Mouse (Mus musculus) cerebellum, adult 18-20 months (tissue): ENCODE results near the gene Ddb1.
A peak's percentile ranks its signal among the peaks of the same experiment; 100 is the strongest.
"Not testable (repeated sequence)": the region's sequence is repeated elsewhere in the genome, so short reads cannot be mapped to it uniquely, and the experiment has no call there.

Experiments used
- DNase-seq, 2 experiments: peaks; one replicate each; pipeline ENCODE4 v3.0.0; 2021

Ddb1 gene

GRCm38 (mm10) chr19:10605293-10605900, at the start of gene Ddb1, which contains the start of gene Tkfc:
TSS of gene Ddb1 (plus strand) at chr19:10605327.
TSS of gene Tkfc (minus strand) at chr19:10605654.
- peak; percentile 99 to 100 for DNase-seq

DNA sequence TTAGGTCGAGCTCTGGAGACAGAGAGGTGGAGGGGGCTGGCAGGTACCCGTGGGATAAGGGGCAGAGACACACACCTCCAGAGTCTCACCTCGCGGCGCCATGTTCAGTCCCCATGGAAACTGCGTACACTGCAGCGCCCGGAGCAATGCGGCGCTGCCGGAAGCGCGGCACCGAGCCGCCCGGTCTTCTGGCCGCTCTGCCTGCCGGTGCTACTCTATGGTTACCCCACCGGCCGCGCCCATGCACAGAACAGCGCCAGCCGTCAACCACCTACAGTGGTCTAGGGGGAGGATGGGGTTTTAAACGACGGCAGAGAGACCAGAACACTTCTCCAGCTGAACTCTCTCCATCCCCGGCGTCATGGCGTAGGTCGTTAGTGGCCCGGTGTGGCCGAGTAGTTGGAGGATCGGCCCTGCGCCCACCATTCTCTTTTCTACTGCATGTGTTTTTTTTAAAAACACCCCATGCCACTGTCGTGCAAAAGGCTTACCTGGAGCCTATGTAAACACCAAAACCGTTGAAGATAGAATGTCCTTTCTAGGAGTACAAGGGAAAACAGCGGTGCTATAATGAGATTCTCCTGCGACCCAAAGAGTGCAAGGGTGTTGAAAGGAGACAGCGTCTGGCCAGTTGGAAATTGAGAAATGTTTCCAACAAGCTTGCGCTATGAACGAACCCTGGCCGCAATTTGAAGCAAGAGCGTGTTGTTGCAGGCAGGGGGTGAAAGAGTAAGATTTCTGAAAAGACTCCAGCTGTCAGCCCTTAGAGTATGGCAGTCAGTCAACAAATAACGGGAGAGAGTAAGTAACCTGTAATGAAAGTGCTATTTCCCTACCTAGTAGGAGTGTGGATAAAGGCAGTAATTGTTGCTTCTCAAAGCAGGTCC, 49.3 kb upstream of the Ddb1 start, which contains the start of gene Tmem216:
TSS of gene Tmem216 (minus strand) at position 615 of the 887 bp plus-strand sequence.
- peak; percentile 85 to 89 for DNase-seq

GRCm38 (mm10) chr19:10557001-10557400, 48.1 kb upstream of the Ddb1 start:
- DNase-seq: no peak

- no peak for DNase-seq
Measured at GRCm38 (mm10) chr19:10557430-10557829, 47.7 kb upstream of the Ddb1 start.

DNA sequence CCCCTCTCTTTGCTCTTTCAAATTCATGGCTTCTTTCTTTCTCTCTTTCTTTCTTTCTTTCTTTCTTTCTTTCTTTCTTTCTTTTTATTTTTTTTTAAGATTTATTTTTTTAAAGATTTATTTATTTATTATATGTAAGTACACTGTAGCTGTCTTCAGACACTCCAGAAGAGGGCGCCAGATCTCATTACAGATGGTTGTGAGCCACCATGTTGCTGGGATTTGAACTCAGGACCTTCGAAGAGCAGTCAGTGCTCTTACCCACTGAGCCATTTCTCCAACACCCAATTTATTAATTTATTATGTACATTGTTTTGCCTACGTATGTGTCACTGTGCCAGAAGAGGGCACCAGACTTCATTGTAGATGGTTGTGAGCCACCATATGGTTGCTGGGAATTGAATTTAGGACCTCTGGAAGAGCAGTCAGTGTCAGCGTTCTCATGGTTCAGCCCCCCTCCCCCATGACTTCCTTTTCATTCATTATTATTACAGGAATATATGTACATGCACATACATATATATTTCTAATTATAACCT, 47.2 kb upstream of the Ddb1 start:
- not testable (repeated sequence) for DNase-seq

DNA sequence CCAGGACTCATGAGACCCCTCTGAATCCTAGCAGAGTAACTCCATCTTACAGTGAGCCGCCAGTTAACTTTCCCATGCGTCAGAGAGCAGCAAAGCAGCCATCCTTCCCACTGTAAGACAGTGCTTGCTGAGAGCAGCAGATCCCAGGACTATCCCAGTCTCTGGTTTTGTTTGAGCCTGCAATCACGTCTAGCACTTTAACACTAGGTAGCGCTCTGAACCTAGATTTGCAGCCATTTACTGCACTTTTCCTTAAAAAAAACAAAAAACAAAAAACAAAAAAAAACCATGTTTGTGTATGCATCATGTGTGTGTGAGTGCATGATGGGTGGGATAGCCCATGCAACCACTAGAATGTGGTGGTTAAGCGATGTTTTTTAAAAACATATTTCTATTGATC, 45.0 kb upstream of the Ddb1 start:
- no peak for DNase-seq

GRCm38 (mm10) chr19:10561558-10562314, 43.4 kb upstream of the Ddb1 start:
- DNase-seq: no peak

DNA sequence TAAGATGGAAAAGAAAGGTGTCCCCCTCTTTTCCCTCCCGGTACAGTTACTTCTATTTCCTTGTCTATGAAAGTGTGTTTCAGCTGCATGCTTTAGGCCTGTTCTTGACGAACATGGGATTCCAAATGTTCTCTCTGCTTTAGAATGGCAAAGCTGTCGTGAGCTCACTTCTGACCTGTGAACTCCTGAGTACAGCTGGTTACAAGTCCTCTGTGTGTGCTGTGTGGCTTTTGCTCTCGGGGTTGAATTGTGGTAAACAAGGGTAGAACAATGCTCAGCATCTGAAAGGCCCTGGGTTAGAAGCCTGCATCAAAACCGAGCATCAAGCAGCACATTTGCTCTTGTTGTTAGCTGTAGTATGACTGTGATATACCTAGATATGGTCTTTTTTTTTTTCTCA, 42.8 kb upstream of the Ddb1 start:
- DNase-seq: no peak

DNA sequence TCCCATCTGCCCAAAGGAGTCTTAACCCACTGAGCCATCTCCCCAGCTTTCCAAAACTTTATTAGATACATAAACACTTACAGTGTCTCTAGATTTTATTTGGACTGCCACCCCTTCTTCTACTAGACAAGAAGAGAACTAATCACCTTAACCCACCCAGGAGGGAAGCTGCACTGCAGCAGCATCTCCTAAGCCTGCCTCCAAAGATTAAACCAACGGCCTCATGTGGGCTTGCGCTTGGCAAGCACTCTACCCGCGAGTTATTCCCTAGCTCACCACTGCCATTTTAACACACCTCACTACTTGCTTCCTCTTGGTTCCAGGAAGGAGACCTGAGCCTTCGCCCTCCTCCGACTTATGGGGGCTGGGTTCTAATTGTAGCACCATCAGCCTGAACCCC, 40.8 kb upstream of the Ddb1 start:
- no peak for DNase-seq

DNA sequence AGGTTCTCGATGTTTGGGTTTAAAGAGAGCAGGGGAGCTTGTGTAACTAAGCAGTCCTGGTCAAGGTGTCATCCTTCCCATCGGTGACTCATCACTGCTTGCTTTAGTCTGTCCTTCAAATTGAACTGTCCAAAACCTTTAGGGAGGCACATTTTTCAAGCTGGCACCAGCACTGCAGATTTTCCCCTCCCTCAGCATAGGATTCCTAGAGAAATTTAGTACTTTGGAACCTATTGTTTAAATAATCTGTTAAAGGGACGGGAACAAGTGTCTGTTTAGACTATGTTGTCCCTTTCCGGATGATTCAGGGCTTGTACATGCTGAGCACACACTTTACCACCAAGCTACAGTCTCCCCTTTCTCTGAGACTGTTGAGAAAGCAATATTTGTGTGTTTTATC, 39.9 kb upstream of the Ddb1 start:
- no peak for DNase-seq

DNA sequence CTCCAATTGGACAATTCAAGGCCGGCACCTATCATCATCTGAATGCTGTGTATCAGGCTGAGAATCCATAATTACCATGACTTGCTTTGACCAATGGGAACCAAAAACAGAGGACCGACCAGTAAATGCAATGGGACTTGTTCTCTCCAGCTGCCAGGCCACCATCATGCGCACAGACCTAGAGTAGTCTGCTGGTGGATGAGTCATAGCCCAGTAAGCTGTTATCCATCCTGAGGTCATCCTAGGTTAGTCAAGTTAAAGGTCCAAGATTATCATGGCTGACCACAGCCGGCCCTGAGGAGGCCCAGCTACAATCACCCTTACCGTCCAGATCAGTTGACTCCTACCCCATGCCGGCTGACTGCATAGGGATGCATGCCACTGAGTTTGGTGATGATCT, 35.5 kb upstream of the Ddb1 start:
- no peak for DNase-seq

DNA sequence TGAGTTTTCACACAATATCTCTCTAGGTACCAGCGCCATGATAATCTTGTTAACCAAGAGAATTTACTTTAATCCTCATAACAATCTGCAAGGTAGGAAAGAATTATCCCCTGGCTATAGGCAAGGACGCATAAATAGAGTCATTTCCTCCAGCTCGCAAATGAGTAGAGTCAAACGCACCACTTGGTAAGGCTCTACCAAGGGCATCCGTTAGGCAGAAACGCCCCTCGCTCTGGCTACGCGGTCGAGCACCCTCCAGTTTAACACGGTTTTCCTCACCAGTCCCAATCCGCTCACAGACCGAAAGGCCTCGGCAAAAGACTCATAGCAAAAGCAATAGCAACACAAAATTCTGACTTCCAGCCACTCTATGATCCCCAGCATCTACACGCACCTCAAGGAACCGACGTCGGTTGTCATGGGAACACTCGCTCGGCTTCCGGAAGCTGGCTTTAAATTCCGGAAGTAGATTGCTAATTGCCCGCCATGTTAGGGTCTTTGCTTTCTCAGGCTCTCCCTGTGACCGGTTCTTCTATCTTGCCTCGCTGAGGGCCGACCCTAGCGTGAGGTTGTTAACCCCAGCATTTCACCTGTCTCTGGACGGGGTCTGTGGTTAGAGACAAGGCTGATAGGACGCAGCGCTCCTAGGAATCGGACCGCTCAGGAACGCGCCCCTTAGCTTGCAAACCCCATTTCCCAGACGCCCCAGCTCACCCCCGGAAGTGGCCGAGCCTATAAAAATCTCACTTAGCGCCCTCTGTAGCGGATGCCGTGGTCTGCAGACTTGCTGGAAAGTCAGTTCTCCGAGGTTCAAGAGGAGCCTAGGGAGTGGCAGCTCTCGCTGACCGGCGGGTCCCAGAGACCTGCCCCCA, 28.2 kb upstream of the Ddb1 start, which contains the start of the genes Cyb561a3 and Tmem138:
TSS of gene Cyb561a3 (plus strand) at position 483 of the 872 bp plus-strand sequence.
TSS of gene Tmem138 (minus strand) at position 673 of the 872 bp plus-strand sequence.
- DNase-seq: peak; percentile 92 to 93

DNA sequence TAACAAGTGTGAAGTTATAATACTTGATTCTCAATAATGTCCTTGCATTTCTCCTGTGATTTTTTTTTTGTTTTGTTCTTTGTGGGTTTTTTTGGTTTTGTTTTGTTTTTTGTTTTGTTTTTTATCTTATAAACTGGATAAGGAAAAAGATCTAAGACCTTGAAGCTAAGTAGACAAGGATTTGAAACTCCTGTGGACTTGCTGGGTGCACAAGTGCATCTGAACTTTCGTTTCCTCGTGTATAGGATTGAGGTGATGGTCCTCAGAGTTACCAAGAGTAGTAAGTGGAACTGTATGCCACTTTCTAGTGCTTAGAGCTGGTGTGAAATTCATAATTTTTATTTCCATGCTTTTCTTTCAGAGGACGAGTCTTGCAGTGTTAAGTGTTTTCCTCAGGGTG, 25.0 kb upstream of the Ddb1 start:
- DNase-seq: no peak

DNA sequence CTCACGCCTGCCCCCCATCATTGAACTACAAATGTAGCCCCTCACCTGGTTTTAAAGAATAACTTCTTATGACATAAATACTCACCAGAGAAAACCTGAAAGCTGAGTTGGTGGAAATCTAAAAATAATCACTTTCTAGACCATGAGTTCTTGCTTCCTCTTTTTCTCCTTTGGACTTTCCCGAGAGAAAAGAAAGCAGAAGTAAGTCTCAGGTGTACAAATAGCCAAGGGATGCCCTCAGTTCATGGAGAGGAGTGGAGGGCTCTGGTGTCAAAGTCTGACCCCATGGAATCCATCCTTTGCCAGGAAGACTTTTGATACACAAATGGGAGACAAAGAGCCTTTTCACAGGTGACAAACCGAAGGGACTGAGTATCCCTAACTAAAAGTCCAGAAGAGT, 24.4 kb upstream of the Ddb1 start:
- DNase-seq: no peak

DNA sequence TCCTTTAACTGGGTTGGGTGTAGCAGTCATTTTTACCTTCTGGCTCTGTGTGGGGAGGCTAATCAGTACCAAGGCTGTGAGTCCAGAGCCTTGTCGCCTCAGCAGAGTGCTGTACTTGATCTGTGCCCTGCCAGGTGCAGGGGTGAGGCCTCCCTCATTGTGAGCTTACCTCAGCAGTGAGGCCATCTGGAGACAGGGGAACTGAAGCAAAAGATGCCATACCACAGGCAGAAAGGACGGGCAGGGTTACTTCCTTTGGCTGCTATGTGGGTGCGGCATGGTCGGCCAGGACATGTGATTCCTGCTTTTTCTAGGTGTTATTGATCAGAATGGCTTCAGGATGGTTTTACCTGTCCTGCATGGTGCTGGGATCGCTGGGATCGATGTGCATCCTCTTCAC, 23.1 kb upstream of the Ddb1 start:
- DNase-seq: no peak

DNA sequence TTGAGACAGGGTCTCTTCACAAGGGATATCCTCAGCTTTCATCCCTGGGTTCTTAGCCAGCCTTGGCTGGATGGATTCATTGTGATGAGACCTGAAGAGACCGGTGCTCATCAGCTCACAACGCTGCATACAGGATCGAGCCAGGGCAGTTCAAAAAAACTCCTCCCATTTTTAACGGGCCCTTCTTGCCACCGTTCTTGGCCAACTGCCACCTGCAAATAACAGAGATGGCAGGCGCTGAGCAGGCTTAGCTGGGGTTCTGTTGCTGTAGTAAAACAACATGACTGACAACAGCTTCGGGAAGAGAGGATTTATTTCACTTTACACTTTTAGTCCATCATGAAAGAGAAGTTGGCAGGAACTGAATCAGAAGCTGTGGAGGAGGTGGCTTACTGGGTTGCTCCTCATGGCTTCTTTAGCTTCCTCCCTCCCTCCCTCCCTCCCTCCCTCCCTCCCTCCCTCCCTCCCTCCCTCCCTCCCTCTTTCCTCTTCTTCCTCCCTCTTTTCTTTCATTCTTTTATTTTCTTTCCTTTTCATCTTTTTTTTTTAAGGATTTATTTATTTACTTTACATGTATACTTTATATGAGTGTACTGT, 21.5 kb upstream of the Ddb1 start:
- DNase-seq: no peak

GRCm38 (mm10) chr19:10585112-10585511, 20.0 kb upstream of the Ddb1 start:
- no peak for DNase-seq

DNA sequence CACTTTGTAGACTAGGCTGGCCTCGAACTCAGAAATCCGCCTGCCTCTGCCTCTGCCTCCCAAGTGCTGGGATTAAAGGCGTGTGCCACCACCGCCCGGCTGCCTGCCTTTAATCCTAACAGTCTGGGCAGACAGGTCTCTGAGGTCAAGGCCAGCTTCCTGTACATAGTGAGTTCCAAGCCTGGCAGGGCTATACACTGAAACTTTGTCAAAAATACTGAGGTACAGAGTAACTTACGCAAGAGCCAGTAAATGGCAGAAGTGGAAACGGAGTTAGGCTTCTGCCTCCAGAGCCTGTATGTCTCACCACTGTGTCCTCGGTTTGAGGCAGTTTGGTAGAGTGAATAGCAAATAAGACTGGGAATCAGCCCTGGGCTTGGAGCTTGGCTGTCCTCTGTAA, 17.9 kb upstream of the Ddb1 start:
- no peak for DNase-seq

- no peak for DNase-seq
Measured at GRCm38 (mm10) chr19:10589127-10589857, 15.8 kb upstream of the Ddb1 start.

- no peak for DNase-seq
Measured at GRCm38 (mm10) chr19:10590301-10590700, 14.8 kb upstream of the Ddb1 start.
